Mouse (Mus musculus): ENCODE data around the gene Kcnd2. TPM values are rescaled to one million over a fixed set of nuclear protein-coding genes. Genes with fewer than 3 reads are reported as not detected.

The Kcnd2 gene
- 0.16 and 0.84 TPM in 2 replicates for polyA plus RNA-seq (2016; fragmentation: Nextera tagmentation; extraction: Ambion mirVana)

- Histone ChIP-seq H3K4me1 (replicated peaks) (peaks cover 3% of the 10 kb centered on the region; the same call in 1 of the 2 replicates), H3K36me3 (no peaks in the 10 kb centered on the region), H3K27me3 (ENCODE audit: insufficient read depth, poor library complexity, severe bottlenecking) (peaks cover 22% of the 10 kb centered on the region), H3K27ac (peak within 1 kb of the TSS; percentile 83), H3K4me3 (peak within 1 kb of the TSS; percentile 80), H3K9me3 (no peaks in the 10 kb centered on the region)
- peak; percentile 57 for DNase-seq (ENCODE audit: low spot score)
- 11% methylated on average over 34 of the region's 34 CpGs for WGBS
Observed at GRCm38 (mm10) chr6:21215491-21216191, at the start of gene Kcnd2. Gene Kcnd2, plus strand, starts transcription at chr6:21215503.

DNA sequence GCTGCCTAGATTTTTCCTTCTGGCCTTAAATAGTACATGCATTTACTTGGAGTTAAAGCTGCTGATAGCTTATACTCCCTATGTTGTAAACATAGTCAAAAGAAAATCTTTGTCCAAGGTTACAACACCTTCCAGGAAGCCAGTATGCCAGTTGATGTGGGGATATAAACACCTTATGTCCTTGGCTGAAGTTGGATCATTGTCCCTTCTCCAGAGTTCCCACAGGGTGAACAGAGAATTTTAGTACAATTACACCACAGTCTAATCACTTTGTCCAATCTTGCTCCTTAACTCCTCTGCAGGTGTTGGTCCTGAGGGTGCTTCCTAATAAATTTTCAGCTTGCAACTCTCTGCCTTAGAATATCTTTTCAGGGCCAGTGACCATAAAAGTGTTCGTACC, 48.7 kb upstream of the Kcnd2 start:
- WGBS = 86% methylated on average over 1 of the region's 1 CpGs
- Histone ChIP-seq H3K27ac (no peak overlapping the region), H3K36me3 (no peaks in the 10 kb centered on the region), H3K27me3 (ENCODE audit: insufficient read depth, poor library complexity, severe bottlenecking) (no peaks in the 10 kb centered on the region), H3K4me1 (replicated peaks) (no peaks in the 10 kb centered on the region), H3K4me3 (no peak overlapping the region), H3K9me3 (no peaks in the 10 kb centered on the region)
- DNase-seq (ENCODE audit: low spot score) = no peak

DNA sequence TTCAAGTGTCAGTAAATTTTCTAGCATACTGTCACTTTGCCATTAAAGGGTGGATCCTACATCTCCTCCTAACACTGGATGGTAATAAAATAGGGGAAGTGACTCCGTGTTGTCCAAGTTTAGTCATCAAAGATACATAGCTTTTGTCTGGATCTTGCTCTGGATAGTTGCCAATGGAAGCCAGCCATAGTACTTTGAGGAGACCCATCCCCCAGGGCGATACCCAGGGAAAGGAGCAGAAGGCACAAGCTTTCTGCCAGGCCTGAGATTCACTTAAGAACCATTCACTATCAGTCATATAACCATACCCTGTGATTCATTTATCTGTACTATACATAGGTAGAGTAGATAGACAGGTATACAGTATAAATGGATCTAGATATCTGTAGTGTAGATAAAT, 20.0 kb upstream of the Kcnd2 start:
- Histone ChIP-seq H3K36me3 (no peaks in the 10 kb centered on the region), H3K9me3 (peaks cover 7% of the 10 kb centered on the region), H3K4me3 (no peak overlapping the region), H3K27me3 (ENCODE audit: insufficient read depth, poor library complexity, severe bottlenecking) (no peaks in the 10 kb centered on the region), H3K27ac (no peak overlapping the region), H3K4me1 (replicated peaks) (no peaks in the 10 kb centered on the region)
- WGBS = 74% methylated on average over 2 of the region's 2 CpGs
- DNase-seq (ENCODE audit: low spot score) = no peak

DNA sequence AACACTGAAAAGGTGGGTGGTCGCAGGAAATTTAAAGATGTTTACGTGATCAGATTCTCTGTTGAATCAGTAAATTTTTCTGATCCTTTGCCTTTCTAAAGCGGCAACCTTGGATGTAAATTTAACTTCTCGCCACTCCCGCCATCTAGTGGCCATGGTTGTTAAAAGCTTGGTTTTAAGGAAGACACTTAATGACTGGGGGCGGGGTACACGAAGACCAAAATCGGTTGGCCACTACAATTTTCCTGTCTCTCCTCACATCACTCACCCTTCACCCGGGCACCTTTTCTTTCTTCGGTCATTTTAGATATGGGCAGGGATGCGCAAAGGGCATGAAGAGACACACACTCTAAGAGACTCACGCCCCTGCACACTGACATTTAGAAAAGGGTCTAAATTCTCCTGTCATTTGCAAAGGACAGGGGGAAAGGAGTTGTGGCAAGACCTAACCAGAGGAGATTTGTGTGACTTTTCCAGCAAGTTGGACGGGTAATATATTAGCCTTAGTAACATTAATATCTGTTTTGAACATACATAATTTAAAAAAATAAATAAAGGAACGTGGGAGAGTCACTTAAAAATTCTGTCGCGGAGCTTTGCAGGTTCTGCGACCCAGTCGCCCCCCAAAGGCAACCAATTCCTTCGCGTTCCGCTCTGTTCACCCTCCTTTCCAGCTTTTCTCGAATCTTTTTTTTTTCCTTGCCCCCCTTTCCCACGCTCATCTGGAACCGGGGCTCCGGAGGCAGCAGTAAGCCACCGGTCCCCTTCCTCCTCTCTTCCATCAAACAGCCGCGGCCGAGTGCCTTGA, 1.2 kb upstream of the Kcnd2 start:
- peak; percentile 73 for DNase-seq (ENCODE audit: low spot score)
- peak overlapping the region; percentile 80 for H3K4me3 ChIP-seq
- peaks cover 22% of the 10 kb centered on the region for H3K27me3 ChIP-seq (ENCODE audit: insufficient read depth, poor library complexity, severe bottlenecking)
- peaks cover 3% of the 10 kb centered on the region; the same call in 1 of the 2 replicates for H3K4me1 ChIP-seq (replicated peaks)
- no peaks in the 10 kb centered on the region for H3K9me3 ChIP-seq
- H3K36me3 ChIP-seq = no peaks in the 10 kb centered on the region
- WGBS = 2% methylated on average over 29 of the region's 29 CpGs
- H3K27ac ChIP-seq = peak overlapping the region; percentile 83

DNA sequence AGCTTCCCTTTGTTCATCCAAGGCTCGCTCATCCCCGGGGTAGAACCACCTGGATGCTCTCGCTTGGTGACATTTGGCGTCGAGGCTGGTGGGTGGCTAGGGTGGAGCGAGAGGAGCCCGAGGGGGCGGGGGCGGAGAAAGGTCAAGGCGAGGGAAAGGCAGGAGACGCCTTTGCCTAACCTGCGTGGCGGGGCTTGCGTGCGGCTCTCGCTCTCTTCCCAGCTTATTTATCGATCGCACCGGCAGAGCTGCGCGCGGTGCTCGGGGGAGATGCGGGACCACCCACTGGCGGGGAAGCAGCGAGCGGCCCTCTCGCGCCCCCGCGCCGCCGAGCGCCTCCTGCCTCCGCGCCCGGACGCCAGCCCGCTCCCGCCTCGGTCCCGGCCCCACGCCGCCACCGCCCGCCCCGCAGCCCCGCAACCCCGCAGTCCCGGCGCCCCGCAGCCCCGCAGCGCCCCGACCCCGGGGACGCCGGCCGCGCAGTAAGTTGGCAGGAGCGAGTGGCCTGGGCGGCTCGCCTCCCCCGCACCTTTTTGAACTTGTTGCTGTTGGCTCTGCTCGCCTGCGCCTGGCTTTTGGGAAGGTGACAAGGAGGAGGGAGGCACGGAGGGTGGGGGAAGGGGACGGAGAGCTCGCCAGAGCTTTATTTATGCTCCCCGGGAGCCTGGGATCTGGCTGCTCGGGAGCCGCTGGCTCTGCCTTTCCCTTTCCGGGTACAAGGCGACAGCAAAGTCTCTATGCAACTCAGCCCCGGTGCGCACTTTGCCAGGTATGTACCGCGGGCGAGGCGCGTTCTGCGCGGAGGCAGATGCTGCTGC, 421 bp upstream of the Kcnd2 start:
- Histone ChIP-seq H3K27me3 (ENCODE audit: insufficient read depth, poor library complexity, severe bottlenecking) (peaks cover 22% of the 10 kb centered on the region), H3K4me3 (peak overlapping the region; percentile 80), H3K9me3 (no peaks in the 10 kb centered on the region), H3K4me1 (replicated peaks) (peaks cover 3% of the 10 kb centered on the region; the same call in 1 of the 2 replicates), H3K27ac (peak overlapping the region; percentile 83), H3K36me3 (no peaks in the 10 kb centered on the region)
- peak; percentile 53 for DNase-seq (ENCODE audit: low spot score)
- under 1% methylated on average over 83 of the region's 83 CpGs for WGBS

- 0 out of 2 replicates have a peak overlapping the region, but pooled peaks have one; percentile 80 for H3K4me3 ChIP-seq
- H3K36me3 ChIP-seq = no peaks in the 10 kb centered on the region
- H3K4me1 ChIP-seq (replicated peaks) = peaks cover 3% of the 10 kb centered on the region; the same call in 1 of the 2 replicates
- no peaks in the 10 kb centered on the region for H3K9me3 ChIP-seq
- 95% methylated on average over 27 of the region's 27 CpGs for WGBS
- H3K27ac ChIP-seq = no peak overlapping the region
- no peak for DNase-seq (ENCODE audit: low spot score)
- peaks cover 22% of the 10 kb centered on the region for H3K27me3 ChIP-seq (ENCODE audit: insufficient read depth, poor library complexity, severe bottlenecking)
Observed at GRCm38 (mm10) chr6:21216206-21217020, 1.1 kb downstream of the Kcnd2 start.

DNA sequence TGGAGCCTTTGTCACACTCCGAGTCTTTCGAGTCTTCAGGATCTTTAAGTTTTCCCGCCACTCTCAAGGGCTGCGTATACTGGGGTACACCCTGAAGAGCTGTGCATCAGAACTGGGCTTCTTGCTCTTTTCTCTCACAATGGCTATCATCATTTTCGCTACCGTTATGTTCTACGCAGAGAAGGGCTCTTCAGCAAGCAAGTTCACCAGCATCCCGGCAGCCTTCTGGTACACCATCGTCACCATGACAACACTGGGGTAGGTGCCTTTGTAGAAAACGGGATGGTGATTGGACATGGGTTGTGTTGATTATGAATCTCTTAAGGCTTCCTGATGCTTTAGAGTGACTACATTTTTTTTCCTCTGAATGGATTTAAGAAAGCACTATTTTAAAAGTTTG, 1.9 kb downstream of the Kcnd2 start:
- H3K4me3 ChIP-seq = no peak overlapping the region
- no peaks in the 10 kb centered on the region for H3K36me3 ChIP-seq
- no peaks in the 10 kb centered on the region for H3K9me3 ChIP-seq
- WGBS = 93% methylated on average over 10 of the region's 10 CpGs
- no peak for DNase-seq (ENCODE audit: low spot score)
- H3K27ac ChIP-seq = no peak overlapping the region
- peaks cover 3% of the 10 kb centered on the region; the same call in 1 of the 2 replicates for H3K4me1 ChIP-seq (replicated peaks)
- H3K27me3 ChIP-seq (ENCODE audit: insufficient read depth, poor library complexity, severe bottlenecking) = peaks cover 22% of the 10 kb centered on the region

- no peaks in the 10 kb centered on the region for H3K4me1 ChIP-seq (replicated peaks)
- H3K27ac ChIP-seq = no peak overlapping the region
- H3K36me3 ChIP-seq = no peaks in the 10 kb centered on the region
- WGBS = 94% methylated on average over 4 of the region's 4 CpGs
- H3K9me3 ChIP-seq = no peaks in the 10 kb centered on the region
- no peak overlapping the region for H3K4me3 ChIP-seq
- no peaks in the 10 kb centered on the region for H3K27me3 ChIP-seq (ENCODE audit: insufficient read depth, poor library complexity, severe bottlenecking)
- DNase-seq (ENCODE audit: low spot score) = no peak
Observed at GRCm38 (mm10) chr6:21226124-21226523, 10.8 kb downstream of the Kcnd2 start.

- no peak overlapping the region for H3K27ac ChIP-seq
Observed at GRCm38 (mm10) chr6:21259031-21259430, 43.7 kb downstream of the Kcnd2 start.

GRCm38 (mm10) chr6:21267897-21268296, 52.6 kb downstream of the Kcnd2 start:
- no peak overlapping the region for H3K4me3 ChIP-seq
- H3K27me3 ChIP-seq (ENCODE audit: insufficient read depth, poor library complexity, severe bottlenecking) = no peaks in the 10 kb centered on the region
- H3K4me1 ChIP-seq (replicated peaks) = no peaks in the 10 kb centered on the region
- WGBS = 71% methylated on average over 2 of the region's 2 CpGs
- H3K36me3 ChIP-seq = no peaks in the 10 kb centered on the region
- no peaks in the 10 kb centered on the region for H3K9me3 ChIP-seq
- DNase-seq (ENCODE audit: low spot score) = no peak
- H3K27ac ChIP-seq = no peak overlapping the region

More at GRCm38 (mm10) chr6:21259031-21259430, 43.7 kb downstream of the Kcnd2 start:
- no peaks in the 10 kb centered on the region for H3K4me1 ChIP-seq (replicated peaks)
- no peaks in the 10 kb centered on the region for H3K27me3 ChIP-seq (ENCODE audit: insufficient read depth, poor library complexity, severe bottlenecking)
- no peaks in the 10 kb centered on the region for H3K36me3 ChIP-seq
- no peak for DNase-seq (ENCODE audit: low spot score)
- WGBS = 86% methylated on average over 5 of the region's 5 CpGs
- H3K9me3 ChIP-seq = no peaks in the 10 kb centered on the region
- H3K4me3 ChIP-seq = no peak overlapping the region

DNA sequence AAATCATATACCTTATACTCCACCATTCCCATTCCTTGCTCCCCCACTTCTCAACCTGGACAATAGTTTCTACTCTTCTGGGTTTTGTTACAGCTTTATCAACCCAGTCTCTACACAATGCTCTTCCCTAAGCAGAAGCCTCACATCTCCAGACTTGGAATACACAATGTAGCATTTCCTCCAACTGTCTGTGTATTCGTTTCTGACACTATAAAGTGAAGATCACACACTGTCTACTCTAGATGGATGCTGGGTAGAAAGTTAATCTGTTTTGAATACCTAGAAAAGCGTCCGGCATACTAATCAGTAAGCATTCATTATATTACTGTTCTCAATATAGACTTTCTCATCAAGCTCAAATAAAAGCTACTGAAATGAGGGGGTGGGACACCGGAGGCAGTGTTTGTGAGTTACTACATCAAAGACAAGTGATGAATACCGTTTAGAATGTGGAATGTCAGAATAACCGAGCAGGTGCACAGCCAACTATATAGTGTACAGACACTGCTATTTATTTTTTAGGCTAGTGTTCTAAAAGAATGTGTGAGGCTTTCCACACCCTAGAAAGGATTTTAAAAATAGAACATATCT, 62.1 kb downstream of the Kcnd2 start:
- Histone ChIP-seq H3K27ac (no peak overlapping the region), H3K9me3 (no peaks in the 10 kb centered on the region), H3K4me3 (no peak overlapping the region), H3K27me3 (ENCODE audit: insufficient read depth, poor library complexity, severe bottlenecking) (no peaks in the 10 kb centered on the region), H3K36me3 (no peaks in the 10 kb centered on the region), H3K4me1 (replicated peaks) (no peaks in the 10 kb centered on the region)
- DNase-seq (ENCODE audit: low spot score) = no peak
- WGBS = 73% methylated on average over 6 of the region's 6 CpGs

Data from hindbrain, embryonic 10.5 days (tissue).